Mouse (Mus musculus) cerebellum, adult 11-12 months (tissue): ENCODE results near the gene Tspan17.

Source experiments
- DNase-seq: peaks from one replicate; pipeline ENCODE4 v3.0.0; 2022

The Tspan17 gene

GRCm38 (mm10) chr13:54808067-54808466 is 18.9 kb downstream of the Tspan17 start:
- DNase-seq, result no peak

DNA sequence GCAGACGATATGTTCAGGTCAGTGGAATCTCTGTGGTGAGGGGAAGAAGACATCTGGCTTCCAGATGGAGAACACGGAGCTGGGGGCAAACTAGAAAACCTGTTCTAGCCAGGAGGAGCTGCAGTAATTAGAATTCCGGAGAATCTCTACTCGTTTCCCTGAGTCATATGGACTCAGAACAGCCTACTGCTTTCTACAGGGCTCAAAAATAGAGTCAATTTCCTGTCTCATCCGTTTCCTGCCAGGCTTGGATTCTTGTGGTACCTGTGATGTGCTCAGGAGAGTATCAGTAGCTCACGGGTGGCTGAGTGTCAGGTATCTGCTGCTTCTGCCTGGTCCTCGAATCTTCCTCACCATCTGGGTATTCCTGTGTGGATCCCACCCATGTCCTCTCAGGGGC is 22.3 kb downstream of the Tspan17 start:
- no peak for DNase-seq

DNA sequence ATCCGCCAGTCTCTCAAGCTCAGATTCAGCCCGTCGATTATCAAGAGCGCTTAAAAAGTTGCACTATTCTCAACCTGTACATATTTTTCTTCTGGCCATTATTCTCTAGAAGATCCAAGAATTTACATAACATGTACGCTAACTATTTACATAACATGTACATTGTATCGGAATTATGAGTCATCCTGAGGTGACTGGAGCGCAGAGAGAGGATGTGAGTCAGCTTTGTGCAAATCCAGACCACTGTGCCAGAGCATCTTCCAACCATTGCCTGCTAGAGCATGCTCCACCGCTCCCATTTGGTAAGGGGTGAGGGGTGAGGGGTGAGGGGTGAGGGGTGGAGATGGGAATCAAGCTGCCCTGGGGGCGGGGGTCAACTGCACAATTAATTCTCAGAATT is 24.2 kb downstream of the Tspan17 start:
- DNase-seq, result no peak

DNA sequence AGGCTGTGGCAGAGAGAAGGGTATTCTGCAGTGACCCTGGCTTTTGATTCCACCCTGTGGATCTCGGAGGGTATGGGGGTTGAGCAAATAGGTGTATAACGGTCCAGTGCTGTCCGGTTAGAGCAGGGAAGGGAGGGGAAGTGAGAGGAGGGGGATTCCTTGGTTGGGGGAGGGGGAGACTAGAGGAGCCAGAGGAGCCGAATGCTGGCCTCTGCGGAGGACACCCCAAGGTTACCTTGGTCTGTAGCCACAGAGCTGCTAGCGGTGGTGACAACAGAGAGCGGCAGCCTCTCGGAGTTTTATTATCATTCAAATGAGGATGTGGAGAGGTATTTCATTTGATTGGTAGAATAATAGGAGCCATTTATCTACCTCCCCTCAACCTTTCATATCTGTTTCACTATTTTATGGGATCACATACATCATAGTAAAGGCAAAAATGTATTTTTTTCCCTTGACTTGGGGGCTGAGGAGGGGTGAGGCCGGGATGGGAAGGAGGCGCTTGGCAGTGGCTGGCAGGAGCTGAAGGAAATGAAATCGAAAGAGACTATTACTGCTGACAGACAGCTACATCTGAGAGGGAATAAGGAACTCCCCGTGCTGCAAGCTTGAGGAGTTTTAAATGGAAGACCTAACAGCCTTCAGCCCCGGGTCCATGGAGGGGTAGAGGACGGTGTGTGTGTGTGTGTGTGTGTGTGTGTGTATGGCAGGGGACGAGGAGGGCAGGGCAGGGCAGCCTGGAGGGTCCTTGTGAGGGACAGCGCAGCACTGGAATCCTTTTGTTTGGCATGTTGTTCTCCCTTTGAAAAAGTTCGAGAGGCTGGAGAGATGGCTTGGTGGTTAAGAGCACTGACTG is 29.4 kb downstream of the Tspan17 start:
- DNase-seq, result no peak

DNA sequence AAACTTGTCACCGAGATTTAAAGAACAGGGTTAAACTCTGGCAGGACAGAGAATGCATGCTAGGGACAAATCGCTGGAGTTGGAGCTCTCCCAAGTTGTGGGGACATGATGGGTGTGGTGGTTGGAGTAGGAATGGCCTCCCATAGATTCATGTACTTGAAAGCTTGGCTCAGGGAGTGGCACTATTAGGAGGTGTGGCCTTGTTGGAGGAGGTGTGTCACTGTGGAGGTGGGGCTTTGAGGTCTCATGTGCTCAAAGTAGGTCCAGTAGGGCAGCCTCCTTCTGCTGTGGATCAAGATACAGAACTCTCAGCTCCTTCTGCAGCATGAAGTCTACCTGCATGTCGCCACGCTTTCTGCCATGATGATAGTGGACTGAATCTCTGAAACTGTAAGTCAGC is 31.9 kb downstream of the Tspan17 start:
- DNase-seq, result no peak

DNA sequence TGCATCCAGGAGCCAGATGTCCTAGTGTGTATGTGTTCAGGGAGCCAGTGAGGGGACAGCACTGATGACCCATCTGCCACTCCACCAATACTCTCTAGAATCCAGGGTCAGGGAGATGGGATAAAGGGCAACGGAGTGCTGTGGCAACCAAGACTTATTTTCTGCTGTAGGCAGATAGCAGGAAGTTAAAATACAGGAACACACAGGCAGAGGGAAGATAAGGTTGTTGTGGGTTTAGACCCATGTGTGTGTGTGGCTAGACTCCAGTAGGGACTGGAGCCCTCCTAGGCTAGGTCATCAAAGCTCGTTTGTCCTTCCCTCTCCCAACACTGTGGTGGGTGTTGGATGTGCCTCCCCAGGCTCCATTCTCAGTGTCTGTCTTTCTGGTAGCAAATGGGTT is 32.8 kb downstream of the Tspan17 start:
- DNase-seq, result no peak

DNA sequence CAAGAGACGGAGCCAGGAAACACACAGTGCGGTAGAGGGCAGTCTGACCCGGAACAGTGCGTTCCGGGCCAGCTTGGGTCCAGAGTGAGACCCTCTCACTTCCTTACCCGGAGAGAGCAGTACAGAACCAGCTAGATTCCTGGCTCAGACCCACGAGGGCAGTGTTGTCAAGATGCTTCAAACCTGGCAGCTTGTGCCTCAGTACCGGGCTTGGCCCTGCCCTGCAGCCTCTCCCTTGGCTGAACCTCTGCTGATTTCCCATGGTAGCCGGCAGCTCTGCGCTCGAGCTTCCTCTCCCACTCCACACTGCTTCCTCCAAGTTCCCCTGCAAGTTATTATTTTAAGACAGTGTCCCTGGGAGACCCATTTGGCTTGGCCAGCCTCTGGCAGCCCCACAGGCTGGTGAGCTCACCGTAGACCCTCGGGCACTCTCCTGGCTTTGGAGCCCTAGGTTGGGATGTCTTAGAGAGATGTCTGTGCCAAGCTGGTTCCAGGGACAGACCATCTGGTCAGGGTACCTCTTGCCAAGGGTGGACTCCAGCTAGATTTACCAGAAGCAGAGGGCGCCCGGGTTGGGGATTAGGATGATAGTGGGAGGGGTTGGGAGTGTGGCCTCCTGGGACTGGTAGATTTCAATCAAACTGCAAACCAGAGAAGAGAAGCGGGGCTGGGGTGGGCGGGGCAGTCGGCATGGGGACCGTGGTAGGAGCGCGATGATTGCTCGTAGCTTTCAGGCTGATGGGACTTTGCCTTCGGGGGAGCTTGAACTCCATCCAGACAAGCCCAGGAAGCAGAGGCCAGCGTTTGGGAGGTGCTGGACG is 35.1 kb downstream of the Tspan17 start:
- peak; percentile 95 for DNase-seq

- DNase-seq, result no peak
These were observed 38.8 kb downstream of the Tspan17 start for GRCm38 (mm10) chr13:54827992-54828391.

GRCm38 (mm10) chr13:54828508-54828907 is 39.3 kb downstream of the Tspan17 start:
- no peak for DNase-seq

- no peak for DNase-seq
These were observed 40.3 kb downstream of the Tspan17 start for GRCm38 (mm10) chr13:54829450-54829849.

DNA sequence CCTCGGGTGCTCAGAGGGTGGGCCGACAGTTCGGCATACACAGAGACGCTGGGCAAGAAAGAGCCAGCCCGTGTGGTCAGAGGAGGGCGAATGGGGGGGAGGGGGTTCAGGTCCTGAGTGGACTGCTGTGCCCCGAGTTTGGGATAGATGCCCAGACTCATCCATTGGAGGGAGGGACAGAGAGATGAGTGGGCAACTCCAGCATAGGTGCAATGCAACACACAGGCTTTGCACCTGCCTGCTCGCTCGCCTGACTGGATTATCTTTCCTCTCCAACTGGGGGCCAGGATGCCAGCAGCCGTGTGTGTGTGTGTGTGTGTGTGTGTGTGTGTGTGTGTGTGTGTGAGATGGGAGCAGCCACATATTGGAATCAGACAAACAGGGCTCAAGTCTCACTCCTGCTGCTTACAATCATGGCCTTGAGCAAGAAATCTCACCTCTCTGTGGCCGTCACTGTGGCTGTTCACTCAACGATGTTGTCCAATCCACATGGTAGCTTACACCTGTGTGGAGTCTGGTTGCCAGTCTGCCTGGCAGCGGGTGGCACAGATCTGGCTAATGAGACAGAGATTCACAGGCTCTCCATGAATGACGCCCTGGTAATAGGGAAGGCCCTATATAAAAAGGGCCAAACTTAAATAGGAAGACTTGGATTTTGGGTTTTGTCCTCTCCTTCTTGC is 47.3 kb downstream of the Tspan17 start:
- DNase-seq, result no peak

DNA sequence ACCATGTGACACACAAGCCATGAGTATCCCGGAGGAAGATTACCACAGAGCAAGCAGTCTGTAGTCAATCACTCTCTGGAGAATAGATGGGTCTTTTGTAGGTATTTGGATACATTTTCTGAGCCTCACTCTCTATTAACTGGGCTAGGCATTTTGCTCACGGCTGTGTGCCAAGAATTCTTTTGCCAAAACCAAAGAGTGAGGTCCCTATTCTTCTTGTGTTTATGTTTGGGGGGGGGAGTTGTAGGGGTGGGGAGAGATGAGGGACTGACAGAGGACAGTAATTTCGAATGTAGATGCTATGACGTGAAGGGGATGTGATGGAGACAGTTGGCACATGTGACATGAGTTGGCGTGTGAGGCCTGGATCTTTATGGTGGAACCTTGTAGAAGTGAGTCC is 47.9 kb downstream of the Tspan17 start:
- no peak for DNase-seq

DNA sequence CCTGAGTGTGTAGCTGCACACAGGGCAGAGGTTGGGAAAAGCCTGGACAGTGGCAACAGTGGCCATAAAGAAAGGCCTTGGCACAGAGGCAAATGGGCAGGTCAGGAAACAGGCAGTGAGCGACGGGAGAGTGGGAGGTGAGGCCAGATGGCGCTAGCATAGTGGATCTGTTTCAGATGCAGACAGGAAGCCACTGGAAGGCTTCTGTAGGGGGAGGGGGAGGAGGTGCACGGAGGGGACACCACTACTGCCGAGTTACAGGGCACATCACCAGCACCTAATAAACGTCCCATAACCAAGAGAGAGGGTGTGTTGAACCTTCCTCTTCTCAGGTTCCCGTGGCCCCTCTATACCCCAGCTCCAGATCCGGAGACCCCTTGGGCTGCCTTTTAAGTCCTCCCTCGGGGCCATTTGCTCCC is 48.3 kb downstream of the Tspan17 start:
- peak; percentile 68 for DNase-seq

DNA sequence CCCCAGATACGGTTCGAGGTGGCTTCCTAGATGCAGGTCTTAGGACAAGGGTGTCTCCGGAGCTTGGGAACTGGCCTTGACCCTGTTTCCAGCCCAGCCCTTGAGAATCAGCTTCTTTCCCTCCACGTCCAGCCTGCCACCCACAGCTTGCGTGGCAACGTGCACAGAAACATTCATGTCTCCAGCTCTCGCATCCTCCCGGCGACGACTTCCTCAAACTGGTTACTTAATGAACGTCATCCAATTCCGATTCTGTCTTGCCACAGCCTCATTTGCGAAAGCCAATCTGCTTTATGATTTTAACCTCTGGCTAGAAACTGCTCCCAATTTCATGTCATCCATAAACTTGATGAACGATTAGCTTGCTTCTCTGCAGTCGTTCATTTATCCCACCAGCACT is 49.4 kb downstream of the Tspan17 start:
- DNase-seq, result no peak

- DNase-seq, result no peak
These were observed 50.0 kb downstream of the Tspan17 start for GRCm38 (mm10) chr13:54839211-54839610.

DNA sequence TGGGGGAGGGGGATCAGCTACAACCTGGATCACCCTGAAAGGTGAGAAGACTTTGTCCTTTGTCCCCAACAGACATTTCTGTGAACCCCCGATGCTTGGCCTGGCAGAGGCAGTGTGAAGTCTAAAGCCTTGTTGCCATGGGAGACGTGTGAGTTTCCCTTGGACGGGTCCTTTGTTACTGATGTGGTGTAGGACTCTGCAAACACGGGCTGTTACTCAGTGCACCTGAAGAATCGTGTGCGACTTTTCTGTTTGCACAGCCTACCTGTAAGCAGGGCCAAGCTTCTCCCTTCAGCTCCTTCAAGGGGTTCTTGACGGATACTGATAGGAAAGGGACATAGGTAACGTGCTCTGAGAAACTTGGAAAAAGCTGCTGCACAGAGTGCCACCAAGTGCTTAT is 55.4 kb downstream of the Tspan17 start:
- DNase-seq, result no peak
